Mouse (Mus musculus) testis, postnatal 14 days (tissue): ENCODE results near the gene Ptk7.
A peak's percentile ranks its signal among the peaks of the same experiment; 100 is the strongest.

Experiments
- DNase-seq: peaks from one replicate; pipeline ENCODE4 v3.0.0; 2021; ENCODE audit warnings: low spot score

Gene Ptk7

GRCm38 (mm10) chr17:46628791-46629684, at the start of gene Ptk7:
TSS of gene Ptk7 (minus strand) at chr17:46629504.
- DNase-seq, result peak; percentile 87

- no peak for DNase-seq
Observed at GRCm38 (mm10) chr17:46678911-46679310, 49.6 kb upstream of the Ptk7 start.

GRCm38 (mm10) chr17:46678416-46678815, 49.1 kb upstream of the Ptk7 start, which contains the start of gene Mea1:
TSS of gene Mea1 (plus strand) at chr17:46678793.
- DNase-seq, result no peak

GRCm38 (mm10) chr17:46674530-46675283, 45.4 kb upstream of the Ptk7 start:
- DNase-seq, result peak; percentile 55

GRCm38 (mm10) chr17:46673850-46674529, 44.7 kb upstream of the Ptk7 start, which contains the start of gene Rrp36:
TSS of gene Rrp36 (minus strand) at chr17:46674352.
- peak; percentile 91 for DNase-seq

GRCm38 (mm10) chr17:46669911-46670310, 40.6 kb upstream of the Ptk7 start:
- DNase-seq, result no peak

GRCm38 (mm10) chr17:46667712-46668111, 38.4 kb upstream of the Ptk7 start:
- DNase-seq, result no peak

- no peak for DNase-seq
Observed at GRCm38 (mm10) chr17:46662730-46663129, 33.4 kb upstream of the Ptk7 start.

GRCm38 (mm10) chr17:46661981-46662380, 32.7 kb upstream of the Ptk7 start:
- DNase-seq, result no peak

- DNase-seq, result no peak
Observed at GRCm38 (mm10) chr17:46661351-46661750, 32.0 kb upstream of the Ptk7 start.

GRCm38 (mm10) chr17:46656054-46656453, 26.8 kb upstream of the Ptk7 start:
- DNase-seq, result no peak

GRCm38 (mm10) chr17:46651755-46652547, 22.6 kb upstream of the Ptk7 start:
- no peak for DNase-seq

- DNase-seq, result no peak
Observed at GRCm38 (mm10) chr17:46651292-46651691, 22.0 kb upstream of the Ptk7 start.

- peak; percentile 93 for DNase-seq
Observed at GRCm38 (mm10) chr17:46650232-46651031, 21.1 kb upstream of the Ptk7 start, which contains the start of gene Cul7. TSS of gene Cul7 (plus strand) at chr17:46650337.

- no peak for DNase-seq
Observed at GRCm38 (mm10) chr17:46649811-46650210, 20.5 kb upstream of the Ptk7 start.

GRCm38 (mm10) chr17:46648436-46648835, 19.1 kb upstream of the Ptk7 start:
- DNase-seq, result no peak

- DNase-seq, result no peak
Observed at GRCm38 (mm10) chr17:46647279-46647678, 18.0 kb upstream of the Ptk7 start.

- no peak for DNase-seq
Observed at GRCm38 (mm10) chr17:46646322-46646662, 17.0 kb upstream of the Ptk7 start.

GRCm38 (mm10) chr17:46645561-46646321, 16.4 kb upstream of the Ptk7 start, which contains the start of the genes Klc4 and Mrpl2:
TSS of gene Klc4 (minus strand) at chr17:46646022.
TSS of gene Mrpl2 (plus strand) at chr17:46646229.
- DNase-seq, result peak; percentile 99
